Mouse (Mus musculus) erythroblast, adult 5-6 weeks (primary cell): ENCODE results near the gene Frmpd2. TPM values are rescaled to one million over a fixed set of nuclear protein-coding genes. Genes with fewer than 3 reads are reported as not detected.
"Not testable (repeated sequence)": the region's sequence is repeated elsewhere in the genome, so short reads cannot be mapped to it uniquely, and the experiment has no call there.

Experiments
- ATAC-seq: replicated peaks from 2 replicates; pipeline ENCODE4 v1.8.0; 2016; ENCODE audit warnings: moderate number of reproducible peaks, mild to moderate bottlenecking, moderate TSS enrichment, inconsistent platforms; ENCODE audit not compliant: poor library complexity, low FRiP score, severe bottlenecking
- total RNA-seq, 2 experiments: library from RNA; stranded (forward) in 1 of 2; stranded (reverse) in 1 of 2; fragments of 150-400 nt in 1 of 2; fragments of 200-764, 138-1000 nt in 1 of 2; gene quantifications; 2 replicates each; pipeline versions ENCODE4 v1.2.3 to v1.2.4; 2015 to 2017; ENCODE audit warnings: low replicate concordance in 2 of 2

The Frmpd2 gene
- not detected in 2 replicates for total RNA-seq (2015; ENCODE audit: low replicate concordance)
- not detected in 2 replicates for total RNA-seq (2017; ENCODE audit: low replicate concordance)

GRCm38 (mm10) chr14:33471331-33471730 is at the start of gene Frmpd2:
Gene Frmpd2, plus strand, starts transcription at chr14:33471696.
- ATAC-seq, result no peak

DNA sequence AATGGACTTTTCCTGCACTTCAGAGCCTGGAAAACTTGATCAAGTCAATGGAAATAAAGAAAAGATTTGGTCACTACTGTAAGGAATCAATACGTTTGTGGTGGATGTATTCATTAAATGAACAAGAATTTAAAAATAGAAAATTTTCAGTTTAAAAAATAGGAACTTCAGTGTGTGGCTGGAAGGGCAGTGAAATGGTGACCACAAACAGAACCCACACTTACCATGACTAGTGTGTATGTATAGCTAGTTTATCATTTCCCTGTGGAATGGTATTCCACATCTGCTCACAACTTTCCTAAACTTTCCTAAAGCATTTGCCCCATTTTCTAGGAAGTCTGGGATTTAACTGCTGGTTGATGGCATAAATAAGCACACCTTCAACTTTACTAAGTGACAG is 48.5 kb upstream of the Frmpd2 start:
- ATAC-seq, result no peak

- ATAC-seq, result no peak
These were observed 47.4 kb upstream of the Frmpd2 start for GRCm38 (mm10) chr14:33424124-33424523.

DNA sequence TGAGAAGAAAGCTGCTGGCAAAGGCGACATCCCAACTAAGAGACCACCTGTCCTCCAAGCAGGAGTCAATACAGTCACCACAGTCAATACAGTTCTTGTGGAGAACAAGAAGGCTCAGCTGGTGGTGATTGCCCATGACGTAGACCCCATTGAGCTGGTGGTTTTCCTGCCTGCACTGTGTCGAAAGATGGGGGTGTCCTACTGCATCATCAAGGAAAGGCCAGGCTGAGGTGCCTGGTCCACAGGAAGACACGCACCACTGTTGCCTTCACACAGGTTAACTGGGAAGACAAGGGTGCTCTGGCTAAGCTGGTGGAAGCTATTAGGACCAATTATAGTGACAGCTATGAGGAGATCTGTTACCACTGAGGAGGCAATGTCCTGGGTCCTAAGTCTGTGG is 39.0 kb upstream of the Frmpd2 start:
- ATAC-seq, result not testable (repeated sequence)

DNA sequence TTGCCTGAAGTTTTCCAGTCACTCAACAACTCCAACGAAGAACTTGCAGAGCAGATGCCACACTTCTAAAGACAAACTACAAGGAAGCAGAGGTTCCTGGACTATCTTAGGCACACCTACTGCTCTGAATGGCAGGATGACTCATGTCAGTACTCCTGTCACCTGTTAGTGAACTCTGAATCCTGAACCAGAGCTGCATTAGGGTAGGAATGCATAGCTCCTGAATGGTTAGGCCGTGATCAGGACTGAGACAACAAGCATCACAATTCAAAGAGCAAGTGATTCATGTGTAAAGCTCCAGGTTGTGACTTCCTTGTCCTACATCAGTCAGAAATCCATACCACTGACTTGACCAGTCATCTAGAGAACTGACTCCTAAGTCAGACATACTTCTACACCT is 27.7 kb upstream of the Frmpd2 start:
- ATAC-seq, result no peak

DNA sequence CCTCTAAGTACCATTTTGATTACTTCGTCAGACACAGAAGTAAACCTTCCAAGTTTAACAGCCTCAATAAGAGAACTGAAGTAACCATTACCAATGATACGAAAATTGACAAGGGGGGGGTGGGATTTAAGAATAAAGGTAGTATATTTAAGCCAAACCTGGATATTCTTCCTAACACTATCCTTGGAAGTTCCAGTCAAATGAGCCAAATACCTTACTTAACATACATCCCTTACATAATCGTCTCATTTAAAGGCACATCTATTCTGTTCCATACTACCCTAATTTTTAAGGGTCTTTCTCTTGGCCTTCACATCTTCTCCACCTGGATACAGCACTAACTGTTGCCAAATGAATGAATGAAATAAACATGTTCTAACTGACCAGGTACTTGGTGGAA is 25.5 kb upstream of the Frmpd2 start:
- no peak for ATAC-seq

- no peak for ATAC-seq
These were observed 24.9 kb upstream of the Frmpd2 start for GRCm38 (mm10) chr14:33446561-33447023.

- peak; percentile 96 for ATAC-seq
These were observed 24.4 kb upstream of the Frmpd2 start, which contains the start of gene Mapk8 for GRCm38 (mm10) chr14:33447027-33447569. Gene Mapk8, minus strand, starts transcription at chr14:33447158.

DNA sequence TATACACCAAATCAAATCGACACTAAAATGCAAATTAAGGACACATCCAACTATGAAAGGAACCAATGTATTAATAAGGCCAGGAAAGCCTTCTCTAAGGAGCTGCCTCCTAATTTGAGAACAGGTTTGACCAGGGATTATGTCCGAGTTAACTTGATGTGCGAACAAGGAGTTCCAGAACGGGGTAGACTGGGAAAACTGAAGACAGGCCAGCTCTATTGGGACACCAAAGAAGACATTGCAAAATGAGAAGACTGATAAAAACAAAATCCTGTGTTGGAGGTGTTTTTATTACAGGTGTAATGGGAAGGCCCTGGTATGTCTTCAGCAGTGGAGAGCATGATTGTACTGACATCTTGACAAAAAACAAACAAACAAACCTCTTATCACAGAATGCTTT is 23.2 kb upstream of the Frmpd2 start:
- ATAC-seq, result no peak

GRCm38 (mm10) chr14:33449296-33449840 is 22.1 kb upstream of the Frmpd2 start:
- no peak for ATAC-seq

- ATAC-seq, result no peak
These were observed 21.2 kb upstream of the Frmpd2 start for GRCm38 (mm10) chr14:33450331-33450730.

- ATAC-seq, result no peak
These were observed 7.8 kb upstream of the Frmpd2 start for GRCm38 (mm10) chr14:33463658-33464057.

GRCm38 (mm10) chr14:33467766-33468165 is 3.7 kb upstream of the Frmpd2 start:
- ATAC-seq, result no peak

DNA sequence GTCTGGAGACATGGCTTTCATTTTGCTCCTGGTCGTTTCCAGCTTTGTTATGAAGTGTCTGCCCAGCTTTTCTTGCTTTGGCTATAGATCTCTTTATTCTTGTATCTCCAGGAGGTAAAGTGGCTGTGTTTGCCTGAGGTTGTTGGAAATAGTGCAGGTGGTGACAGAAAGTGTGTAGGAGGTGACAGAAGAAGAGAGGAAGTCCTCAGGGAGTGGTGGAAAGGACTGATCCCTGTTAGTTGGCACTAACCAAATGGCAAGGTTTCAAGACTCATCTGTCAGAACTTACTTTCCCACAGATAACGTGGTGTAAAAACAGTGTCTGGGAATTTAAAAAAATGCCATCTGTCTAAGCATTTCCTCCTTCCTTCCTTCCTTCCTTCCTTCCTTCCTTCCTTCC is 3.0 kb downstream of the Frmpd2 start:
- ATAC-seq, result no peak

DNA sequence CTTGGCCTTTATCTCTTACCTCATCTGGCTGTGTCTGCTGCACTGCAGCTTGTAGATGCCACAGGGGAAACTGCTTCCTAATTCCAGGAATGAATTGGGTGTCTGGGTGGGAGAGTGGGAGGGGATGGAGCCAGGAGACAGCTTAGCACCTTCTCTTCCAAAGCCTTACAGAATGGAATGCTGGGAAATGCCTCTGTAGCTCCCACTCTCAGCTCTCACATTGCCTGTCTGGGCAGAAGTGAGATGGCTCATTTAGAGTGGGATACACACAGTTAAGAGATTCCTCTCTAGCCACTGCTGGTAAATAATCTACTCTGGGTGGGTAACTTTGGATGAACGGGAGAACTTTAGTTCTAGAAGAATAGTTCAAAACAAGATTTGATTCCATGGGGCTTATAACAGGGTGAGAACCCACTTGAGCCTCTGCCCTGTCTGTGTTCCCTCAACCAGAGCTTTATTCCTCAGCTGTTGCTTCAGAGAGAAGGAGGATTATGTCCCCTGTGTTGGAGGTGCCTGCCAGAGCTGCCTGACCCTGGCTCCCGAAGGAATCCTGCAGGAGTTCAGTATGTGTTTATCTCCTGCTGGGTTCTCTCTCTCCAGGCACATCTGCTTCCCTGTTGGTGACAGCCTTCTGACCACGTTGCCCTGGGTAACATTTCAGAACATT is 4.7 kb downstream of the Frmpd2 start:
- ATAC-seq, result no peak

DNA sequence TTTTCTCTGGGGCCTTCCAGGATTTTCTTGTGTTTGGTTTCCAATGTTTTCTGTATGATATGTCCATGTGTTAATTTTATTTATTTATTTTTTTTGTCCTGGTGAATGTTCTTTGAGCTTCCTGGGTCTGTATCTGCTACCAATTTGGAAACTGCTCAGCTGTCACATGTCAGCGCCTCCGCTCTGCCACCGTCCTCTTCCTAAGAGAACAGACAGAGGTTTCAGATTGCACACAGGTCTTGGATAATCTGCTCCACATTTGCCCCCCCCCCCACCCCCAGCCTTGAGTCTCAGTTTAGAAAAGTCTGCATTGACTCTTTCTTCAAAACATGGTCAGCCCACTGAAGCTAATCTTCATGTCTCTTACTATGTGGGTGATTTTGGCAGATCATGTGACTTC is 10.5 kb downstream of the Frmpd2 start:
- ATAC-seq, result no peak

GRCm38 (mm10) chr14:33487805-33488550 is 16.5 kb downstream of the Frmpd2 start:
- ATAC-seq, result no peak

- no peak for ATAC-seq
These were observed 23.7 kb downstream of the Frmpd2 start for GRCm38 (mm10) chr14:33495226-33495625.

DNA sequence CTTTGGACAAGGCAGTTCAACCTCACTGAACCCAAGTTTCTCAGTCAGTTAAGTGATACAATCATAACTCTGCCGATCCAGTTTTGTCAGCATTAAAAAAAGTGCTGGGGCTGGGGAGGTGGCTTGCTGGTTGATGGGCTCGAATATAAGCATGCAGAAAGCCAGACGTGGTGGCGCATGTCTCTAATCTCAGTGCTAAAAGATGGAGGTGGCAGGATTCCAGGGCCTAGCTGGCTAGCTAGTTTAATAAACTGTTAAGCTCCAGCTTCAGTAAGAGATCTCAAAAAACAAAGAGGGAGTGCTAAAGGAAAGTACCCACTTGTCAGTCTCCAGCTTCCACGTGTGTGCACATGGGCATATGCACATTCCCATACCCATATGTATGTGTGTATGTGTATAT is 25.9 kb downstream of the Frmpd2 start:
- ATAC-seq, result no peak

- ATAC-seq, result no peak
These were observed 27.4 kb downstream of the Frmpd2 start for GRCm38 (mm10) chr14:33498849-33499248.

DNA sequence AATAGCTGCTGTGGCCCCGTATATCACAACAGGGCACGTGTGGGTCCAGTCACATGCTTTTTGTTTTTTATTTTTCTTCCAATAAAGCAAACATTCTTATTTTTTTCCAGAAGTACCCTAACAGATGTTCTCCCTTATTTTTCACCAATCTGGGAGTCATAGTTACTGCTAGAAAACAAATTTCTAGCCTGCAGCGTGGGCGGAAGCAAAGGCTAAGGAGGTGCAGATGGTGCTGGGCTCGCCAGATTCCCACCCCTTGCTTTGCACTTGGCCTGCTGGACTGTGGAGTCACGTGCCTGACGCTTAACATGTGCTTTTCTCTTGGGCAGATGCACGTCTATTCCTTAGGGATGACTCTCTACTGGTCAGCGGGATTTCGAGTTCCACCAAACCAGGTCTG is 29.1 kb downstream of the Frmpd2 start:
- no peak for ATAC-seq
